Mouse (Mus musculus) G1E (cell line): Measurements from ENCODE around the gene Srpr.

Experiments used
- CTCF ChIP-seq: IDR thresholded peaks from 2 replicates; pipeline ENCODE4 v1.5.1; 2012; ENCODE audit warnings: low read depth, low read length, inconsistent platforms, mixed read lengths
- GATA1 ChIP-seq: IDR thresholded peaks from 2 replicates; pipeline ENCODE4 v1.6.1; 2012; ENCODE audit warnings: borderline replicate concordance, low read length, inconsistent platforms, mixed read lengths

DNA sequence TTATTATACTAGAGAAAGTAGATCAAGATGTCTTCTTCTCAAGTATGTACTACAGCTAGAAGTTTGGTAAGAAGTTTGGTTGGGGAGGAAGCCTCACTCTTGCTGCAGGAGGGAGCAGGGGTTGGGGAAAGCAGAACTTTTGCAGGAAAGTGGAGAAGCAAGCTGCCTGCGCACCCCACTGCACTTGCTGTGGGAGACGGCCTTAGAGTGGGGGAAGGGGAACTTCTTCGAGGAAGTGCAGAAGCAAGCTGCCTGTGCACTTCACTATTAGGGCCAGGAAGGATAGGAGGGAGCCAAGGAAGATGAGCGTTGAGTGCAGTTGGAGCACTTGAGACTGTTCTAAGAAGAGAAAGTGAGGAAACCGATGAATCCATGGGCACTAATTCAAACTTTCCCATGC, 16.6 kb upstream of the Srpr start:
- TF ChIP-seq CTCF (no peak), GATA1 (no peak)
